Mouse (Mus musculus) CH12.LX (cell line): ENCODE data around the gene Tmem140.

Experiments
- CTCF ChIP-seq, 2 experiments: IDR thresholded peaks in 1 of 2; conservative IDR thresholded peaks in 1 of 2; 2 replicates each; pipeline ENCODE4 v1.5.1; 2011 to 2012; ENCODE audit warnings: low read depth in 2 of 2, low read length in 2 of 2, improper control_type of control experiment in 1 of 2, inconsistent platforms in 1 of 2, mild to moderate bottlenecking in 1 of 2, moderate library complexity in 1 of 2
- EP300 ChIP-seq: IDR thresholded peaks from 2 replicates; pipeline ENCODE4 v1.6.1; 2011; ENCODE audit warnings: low read length, improper control_type of control experiment
- GABPA ChIP-seq: IDR thresholded peaks from 2 replicates; pipeline ENCODE4 v1.6.1; 2012; ENCODE audit warnings: low read depth, low read length, improper control_type of control experiment, inconsistent platforms; ENCODE audit not compliant: insufficient replicate concordance
- JUND ChIP-seq: conservative IDR thresholded peaks from 2 replicates; pipeline ENCODE4 v1.6.1; 2011; ENCODE audit warnings: low read depth, low read length, improper control_type of control experiment
- MAX ChIP-seq: IDR thresholded peaks from 2 replicates; pipeline ENCODE4 v1.6.1; 2011; ENCODE audit warnings: low read length, improper control_type of control experiment
- MYC ChIP-seq: IDR thresholded peaks from 2 replicates; pipeline ENCODE4 v1.6.1; 2011; ENCODE audit warnings: low read depth, mild to moderate bottlenecking, improper control_type of control experiment, low read length
- POLR2AphosphoS2 ChIP-seq: IDR thresholded peaks from 2 replicates; pipeline ENCODE4 v1.6.1; 2011; ENCODE audit warnings: low read depth, low read length, improper control_type of control experiment
- SIN3A ChIP-seq: IDR thresholded peaks from 2 replicates; pipeline ENCODE4 v1.6.1; 2012; ENCODE audit warnings: low read length, improper control_type of control experiment, inconsistent platforms
- USF1 ChIP-seq: IDR thresholded peaks from 2 replicates; pipeline ENCODE4 v1.6.1; 2014; ENCODE audit warnings: low read depth, mild to moderate bottlenecking, inconsistent platforms, low read length, improper control_type of control experiment
- ZC3H11A ChIP-seq: IDR thresholded peaks from 2 replicates; pipeline ENCODE4 v1.6.1; 2012; ENCODE audit warnings: low read depth, mild to moderate bottlenecking, inconsistent platforms, low read length, improper control_type of control experiment
- ZMIZ1 ChIP-seq: IDR thresholded peaks from 2 replicates; pipeline ENCODE4 v1.6.1; 2012; ENCODE audit warnings: low read depth, mild to moderate bottlenecking, inconsistent platforms, low read length, improper control_type of control experiment

DNA sequence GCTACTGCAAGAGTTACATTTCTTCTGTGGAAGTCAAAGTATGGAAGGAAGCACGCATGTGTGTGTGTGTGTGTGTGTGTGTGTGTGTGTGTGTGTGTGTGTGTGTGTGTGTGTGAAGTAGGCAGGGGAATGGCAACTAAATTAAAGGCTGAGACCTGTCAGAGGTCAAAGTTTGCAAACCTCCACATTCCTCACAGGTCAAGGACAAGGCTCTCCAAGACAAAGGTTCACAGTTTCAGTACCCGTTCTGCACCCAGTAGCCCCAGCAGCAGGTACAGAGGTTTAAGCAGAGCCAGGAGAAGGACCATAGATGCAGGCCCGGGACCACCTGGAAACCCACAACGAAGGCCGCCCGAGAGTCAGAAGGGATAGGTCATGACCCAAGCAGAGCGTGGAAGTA is 56.2 kb downstream of the Tmem140 start:
- TF ChIP-seq MAX (no peak), EP300 (no peak), ZMIZ1 (no peak), POLR2AphosphoS2 (no peak), USF1 (no peak), MYC (no peak), CTCF (conservative IDR thresholded peaks at IDR 0.05 in 1 of 2, IDR thresholded peaks at IDR 0.05 in 1 of 2; ENCODE audit: low read depth in 2 of 2, low read length in 2 of 2) (no peak), ZC3H11A (no peak), SIN3A (no peak), JUND (no peak), GABPA (no peak)
